Mouse (Mus musculus): ENCODE results near the gene Kif21b. TPM values are rescaled to one million over a fixed set of nuclear protein-coding genes. Genes with fewer than 3 reads are reported as not detected.
A peak's percentile ranks its signal among the peaks of the same experiment; 100 is the strongest.

Gene Kif21b
- total RNA-seq, 2 experiments from 2014 or later: 0.53 to 0.74 TPM

GRCm38 (mm10) chr1:136128944-136129589, 2.1 kb upstream of the Kif21b start:
- DNase-seq (ENCODE audit: low spot score): no peak

- DNase-seq (ENCODE audit: low spot score): no peak
Observed at GRCm38 (mm10) chr1:136130107-136130506, 1.1 kb upstream of the Kif21b start.

GRCm38 (mm10) chr1:136131603-136132291, 558 bp downstream of the Kif21b start:
- no peak for DNase-seq (ENCODE audit: low spot score)

GRCm38 (mm10) chr1:136132386-136133201, 1.4 kb downstream of the Kif21b start:
- no peak for DNase-seq (ENCODE audit: low spot score)

GRCm38 (mm10) chr1:136133570-136134240, 2.5 kb downstream of the Kif21b start:
- no peak for DNase-seq (ENCODE audit: low spot score)

GRCm38 (mm10) chr1:136134547-136134946, 3.4 kb downstream of the Kif21b start:
- DNase-seq (ENCODE audit: low spot score): no peak

GRCm38 (mm10) chr1:136135046-136135445, 3.9 kb downstream of the Kif21b start:
- DNase-seq (ENCODE audit: low spot score): no peak

GRCm38 (mm10) chr1:136135777-136136444, 4.7 kb downstream of the Kif21b start:
- no peak for DNase-seq (ENCODE audit: low spot score)

GRCm38 (mm10) chr1:136136547-136136946, 5.4 kb downstream of the Kif21b start:
- no peak for DNase-seq (ENCODE audit: low spot score)

- DNase-seq (ENCODE audit: low spot score): no peak
Observed at GRCm38 (mm10) chr1:136137071-136137531, 5.9 kb downstream of the Kif21b start.

- no peak for DNase-seq (ENCODE audit: low spot score)
Observed at GRCm38 (mm10) chr1:136137575-136137974, 6.4 kb downstream of the Kif21b start.

GRCm38 (mm10) chr1:136138191-136138830, 7.1 kb downstream of the Kif21b start:
- DNase-seq (ENCODE audit: low spot score): no peak

GRCm38 (mm10) chr1:136139990-136140640, 8.9 kb downstream of the Kif21b start:
- peak; percentile 62 for DNase-seq (ENCODE audit: low spot score)

- DNase-seq (ENCODE audit: low spot score): no peak
Observed at GRCm38 (mm10) chr1:136141176-136141950, 10.2 kb downstream of the Kif21b start.

- DNase-seq (ENCODE audit: low spot score): no peak
Observed at GRCm38 (mm10) chr1:136142336-136142735, 11.1 kb downstream of the Kif21b start.

GRCm38 (mm10) chr1:136143514-136143913, 12.3 kb downstream of the Kif21b start:
- no peak for DNase-seq (ENCODE audit: low spot score)

- no peak for DNase-seq (ENCODE audit: low spot score)
Observed at GRCm38 (mm10) chr1:136149702-136150101, 18.5 kb downstream of the Kif21b start.

- no peak for DNase-seq (ENCODE audit: low spot score)
Observed at GRCm38 (mm10) chr1:136151371-136151770, 20.2 kb downstream of the Kif21b start.

- no peak for DNase-seq (ENCODE audit: low spot score)
Observed at GRCm38 (mm10) chr1:136156304-136156703, 25.1 kb downstream of the Kif21b start.
